In the genomic region with DNA sequence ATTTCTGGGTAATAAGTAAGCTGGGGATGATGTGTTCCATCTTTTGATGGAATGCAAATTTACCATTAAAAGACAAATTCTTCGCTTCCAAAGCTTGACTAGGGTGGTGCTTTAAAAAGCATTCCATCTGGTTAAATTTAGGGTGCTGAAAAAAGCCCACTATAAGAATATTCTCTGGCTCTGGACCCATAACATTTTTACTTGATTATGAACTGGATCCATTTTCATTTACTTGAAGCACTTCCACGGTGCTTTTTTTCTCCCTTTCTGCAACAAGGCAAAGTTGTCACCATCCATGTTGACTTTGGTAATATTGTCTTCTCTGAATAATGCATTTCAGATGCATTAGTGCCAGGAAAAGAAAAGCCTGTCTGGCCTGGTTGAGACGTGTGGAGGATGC, we compare ENCODE assay signal across 28 mouse cellular contexts. TPM values are rescaled to one million over a fixed set of nuclear protein-coding genes. Genes with fewer than 3 reads are reported as not detected.
"Had no signal": no experiment of that assay in that cellular context is flagged by ENCODE, and none has a peak within 500 bp of the region (broad histone marks: within the 10 kb centered on the region; RNA-seq: fewer than 3 reads in every experiment).

No protein-coding gene starts in this region.

- H3K4me1 ChIP-seq: liver, embryonic 13.5 days; midbrain, embryonic 12.5 days; midbrain, embryonic 15.5 days; neural tube, embryonic 12.5 days; neural tube, embryonic 15.5 days had no signal

- H3K4me3 ChIP-seq: layer of hippocampus, adult 2 months; liver, embryonic 13.5 days; midbrain, embryonic 12.5 days; midbrain, embryonic 15.5 days; neural tube, embryonic 12.5 days; neural tube, embryonic 15.5 days had no signal

- ATAC-seq: intestine, embryonic 16.5 days; midbrain, embryonic 15.5 days had no signal

- H3K36me3 ChIP-seq: liver, embryonic 13.5 days; midbrain, embryonic 12.5 days; midbrain, embryonic 15.5 days; neural tube, embryonic 12.5 days; neural tube, embryonic 15.5 days had no signal

- H3K9ac ChIP-seq: liver, embryonic 13.5 days; midbrain, embryonic 12.5 days; midbrain, embryonic 15.5 days; neural tube, embryonic 12.5 days; neural tube, embryonic 15.5 days had no signal

- DNase-seq: kidney, adult 18-20 months; kidney, adult 9 months; kidney, postnatal 25 days; layer of hippocampus, adult 9-11 months; liver, embryonic 13.5 days; lung, adult 2 months; lung, postnatal 14 days; lung, postnatal 4 days; thymus, postnatal 25 days had no signal

- H3K27ac ChIP-seq: kidney, postnatal 0 days; layer of hippocampus, adult 2 months; liver, embryonic 13.5 days; midbrain, embryonic 12.5 days; midbrain, embryonic 15.5 days; neural tube, embryonic 12.5 days; neural tube, embryonic 15.5 days; stomach, postnatal 0 days had no signal

- H3K9me3 ChIP-seq: liver, embryonic 13.5 days; midbrain, embryonic 12.5 days; midbrain, embryonic 15.5 days; neural tube, embryonic 12.5 days; neural tube, embryonic 15.5 days had no signal

- H3K27me3 ChIP-seq: liver, embryonic 13.5 days; midbrain, embryonic 12.5 days; midbrain, embryonic 15.5 days; neural tube, embryonic 12.5 days; neural tube, embryonic 15.5 days had no signal

- H3K4me2 ChIP-seq: liver, embryonic 13.5 days; midbrain, embryonic 12.5 days; midbrain, embryonic 15.5 days; neural tube, embryonic 12.5 days; neural tube, embryonic 15.5 days had no signal

RNA-seq across cellular contexts. Expression of a gene that starts 27.4 kb away (rescaled TPM):
- total RNA-seq: layer of hippocampus, adult 2 months; layer of hippocampus, postnatal 25 days; left cerebral cortex, postnatal 25 days; liver, adult 2 months; megakaryocyte progenitor cell, adult 5-6 weeks had no signal
- polyA plus RNA-seq: intestine, embryonic 16.5 days; kidney, postnatal 0 days; large intestine, adult 2 months; limb, embryonic 11.5 days; limb, embryonic 14.5 days; liver, adult 2 months; liver, embryonic 13.5 days; liver, embryonic 16.5 days; lung, adult 2 months; lung, embryonic 16.5 days; midbrain, embryonic 12.5 days; midbrain, embryonic 15.5 days; neural tube, embryonic 12.5 days; neural tube, embryonic 15.5 days; stomach, embryonic 14.5 days; stomach, postnatal 0 days; thymus, postnatal 0 days had no signal
